Mouse (Mus musculus): ENCODE results near the gene Il3.

- TF ChIP-seq CTCF (IDR thresholded peaks at IDR 0.05; ENCODE audit: insufficient read depth, low read depth, low read length) (no peak), POLR2A (IDR thresholded peaks at IDR 0.05; ENCODE audit: insufficient read depth, low read depth, low read length) (no peak)
Measured at GRCm38 (mm10) chr11:54298777-54299176, 31.7 kb upstream of the Il3 start.

Data from olfactory bulb, adult 2 months (tissue).